Mouse (Mus musculus) C2C12 (cell line): ENCODE measurements around the gene Cdh20. TPM values are rescaled to one million over a fixed set of nuclear protein-coding genes. Genes with fewer than 3 reads are reported as not detected.

ENCODE experiments used
- H3K27me3 ChIP-seq: one replicate; pipeline ENCODE4 v1.6.1; 2011; ENCODE audit not compliant: control insufficient read depth, insufficient read depth, insufficient read length
- H3K36me3 ChIP-seq: one replicate; pipeline ENCODE4 v1.6.1; 2011; ENCODE audit not compliant: control insufficient read depth, insufficient read depth
- H3K4me3 ChIP-seq: one replicate; pipeline ENCODE4 v1.5.1; 2011; ENCODE audit warnings: mild to moderate bottlenecking, control low read depth; ENCODE audit not compliant: poor library complexity, insufficient read depth, severe bottlenecking
- H3K79me2 ChIP-seq: one replicate; pipeline ENCODE4 v1.6.1; 2011; ENCODE audit not compliant: control insufficient read depth, insufficient read depth
- H3K79me3 ChIP-seq: one replicate; pipeline ENCODE4 v1.6.1; 2011; ENCODE audit warnings: low read depth, control low read depth
- H3ac ChIP-seq: one replicate; pipeline ENCODE3; 2011; ENCODE audit warnings: low read depth; ENCODE audit not compliant: control insufficient read depth, insufficient read length
- CEBPB ChIP-seq: IDR thresholded peaks from one replicate; pipeline ENCODE4 v1.6.1; 2011; ENCODE audit warnings: low read depth, mild to moderate bottlenecking, control low read depth, moderate library complexity
- CTCF ChIP-seq: IDR thresholded peaks from one replicate; pipeline ENCODE4 v1.5.1; 2011; ENCODE audit not compliant: control insufficient read depth, insufficient read depth, insufficient read length
- FOSL1 ChIP-seq: IDR thresholded peaks from one replicate; pipeline ENCODE4 v1.8.0; 2011; ENCODE audit warnings: mild to moderate bottlenecking, low read length; ENCODE audit not compliant: poor library complexity, insufficient read depth, severe bottlenecking
- MAX ChIP-seq: IDR thresholded peaks from one replicate; pipeline ENCODE4 v1.6.1; 2011; ENCODE audit warnings: mild to moderate bottlenecking, control low read depth
- MYOD1 ChIP-seq: IDR thresholded peaks from one replicate; pipeline ENCODE4 v1.6.1; 2011; ENCODE audit warnings: low read depth; ENCODE audit not compliant: control insufficient read depth, insufficient read length
- MYOG ChIP-seq: IDR thresholded peaks from one replicate; pipeline ENCODE4 v1.6.1; 2011; ENCODE audit not compliant: control insufficient read depth, insufficient read length; ENCODE audit errors: extremely low read depth
- USF1 ChIP-seq: IDR thresholded peaks from one replicate; pipeline ENCODE4 v1.6.1; 2011; ENCODE audit warnings: low read depth, mild to moderate bottlenecking, control low read depth, moderate library complexity
- polyA plus RNA-seq: library from polyadenylated mRNA; unstranded; fragments of >200 nt; fragmentation: generic; extraction: Trizol; gene quantifications from one replicate; pipeline ENCODE4 v1.2.1, GENCODE M21; 2012; ENCODE audit warnings: missing spikeins

Gene Cdh20
- polyA plus RNA-seq, 1 experiment, result not detected

DNA sequence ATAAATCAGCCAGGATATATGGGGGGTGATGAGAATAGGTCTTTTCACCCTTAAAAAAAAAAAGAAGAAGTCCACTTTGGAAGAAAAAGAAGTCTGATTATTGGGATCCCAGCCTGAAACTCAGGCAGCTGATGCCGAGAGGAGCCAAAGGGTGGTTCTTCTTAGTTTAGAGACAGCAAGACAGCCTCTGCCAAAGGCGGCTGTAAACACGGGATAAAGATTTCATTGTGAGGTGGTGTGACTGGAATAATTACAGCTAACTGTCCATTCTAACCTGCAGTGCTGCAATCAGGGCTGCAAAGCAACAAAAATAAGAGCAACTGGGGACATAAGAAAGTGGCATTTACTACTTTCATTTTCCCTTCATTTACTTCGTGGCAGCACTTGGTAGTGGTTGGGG lies 3.6 kb downstream of the Cdh20 start:
- H3K79me2 ChIP-seq, result no peaks in the 10 kb centered on the region
- TF ChIP-seq USF1 (no peak), CTCF (no peak)
- H3K79me3 ChIP-seq, result no peaks in the 10 kb centered on the region
- H3K4me3 ChIP-seq, result no peak overlapping the region
- H3K27me3 ChIP-seq, result no peaks in the 10 kb centered on the region
- no peak overlapping the region for H3ac ChIP-seq
- no peaks in the 10 kb centered on the region for H3K36me3 ChIP-seq

DNA sequence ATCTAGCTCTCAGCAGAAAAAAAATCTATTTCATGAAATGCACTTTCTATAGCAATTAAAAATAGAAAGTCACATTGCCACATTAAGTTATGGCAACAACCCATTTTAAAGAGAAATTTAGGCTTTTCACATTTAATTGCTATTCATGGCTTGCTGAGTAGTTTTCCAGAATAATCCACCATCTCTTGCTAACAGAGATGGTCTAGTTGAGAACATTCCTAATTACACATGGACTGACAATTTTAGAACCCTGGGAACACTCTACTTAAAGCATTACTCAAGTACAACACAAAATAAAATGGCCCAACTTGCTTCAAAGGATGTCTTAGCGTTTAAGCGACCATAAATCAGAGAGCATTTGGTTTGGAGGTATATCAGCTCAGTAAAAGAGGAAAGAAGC lies 4.9 kb downstream of the Cdh20 start:
- TF ChIP-seq MYOD1, result no peak
- no peak for TF ChIP-seq CTCF
- no peak for TF ChIP-seq MAX
- no peak for TF ChIP-seq MYOG
- no peak for TF ChIP-seq USF1
- no peak for TF ChIP-seq CEBPB
- TF ChIP-seq FOSL1, result no peak
- H3K79me3 ChIP-seq, result no peaks in the 10 kb centered on the region
- H3K79me2 ChIP-seq, result no peaks in the 10 kb centered on the region
- no peaks in the 10 kb centered on the region for H3K27me3 ChIP-seq
- H3ac ChIP-seq, result no peak overlapping the region
- H3K36me3 ChIP-seq, result no peaks in the 10 kb centered on the region
- no peak overlapping the region for H3K4me3 ChIP-seq

DNA sequence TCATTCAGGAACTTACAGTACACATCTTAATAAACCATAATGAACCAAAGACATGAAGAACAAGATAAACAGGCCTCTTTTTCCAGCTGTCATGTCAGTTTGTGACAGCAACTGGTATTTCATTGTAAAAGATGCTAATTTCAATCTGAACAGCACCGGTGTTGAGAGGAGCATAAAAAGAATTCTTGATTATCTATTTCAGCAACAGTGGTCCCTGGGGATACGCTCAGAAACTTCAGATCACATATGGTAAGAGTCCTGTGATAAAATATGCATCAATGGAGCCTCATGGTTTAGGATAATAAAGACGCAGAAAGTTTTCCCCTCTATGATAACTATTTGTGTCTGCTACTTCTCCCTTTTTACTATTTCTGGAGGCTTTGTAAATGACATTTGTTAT lies 25.2 kb downstream of the Cdh20 start:
- Histone ChIP-seq H3K4me3 (no peak overlapping the region), H3ac (no peak overlapping the region), H3K79me2 (no peaks in the 10 kb centered on the region), H3K27me3 (no peaks in the 10 kb centered on the region), H3K36me3 (no peaks in the 10 kb centered on the region), H3K79me3 (no peaks in the 10 kb centered on the region)
- TF ChIP-seq USF1 (no peak), FOSL1 (no peak), CTCF (no peak), MYOG (no peak), MYOD1 (no peak), MAX (no peak), CEBPB (no peak)

DNA sequence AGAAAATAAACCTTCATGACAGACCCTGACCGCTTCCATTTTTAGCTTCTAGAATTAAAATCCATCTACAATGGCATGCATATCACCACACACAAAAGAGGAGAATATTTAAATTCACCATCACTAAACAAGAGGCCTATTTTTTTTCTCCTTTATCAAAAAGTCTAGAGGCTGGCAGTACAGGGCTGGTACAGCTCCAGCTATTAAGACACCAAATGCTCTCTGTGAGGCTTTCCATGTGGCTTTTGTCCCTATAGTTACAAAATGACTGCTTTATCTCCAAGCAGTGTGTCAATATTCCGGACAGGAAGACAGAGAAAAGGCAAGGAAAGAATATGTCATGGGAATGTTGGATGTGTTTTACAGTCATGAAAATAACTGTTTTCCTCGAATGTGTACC lies 27.8 kb downstream of the Cdh20 start:
- Histone ChIP-seq H3ac (no peak overlapping the region), H3K4me3 (no peak overlapping the region), H3K79me2 (no peaks in the 10 kb centered on the region), H3K79me3 (no peaks in the 10 kb centered on the region), H3K36me3 (no peaks in the 10 kb centered on the region), H3K27me3 (no peaks in the 10 kb centered on the region)
- no peak for TF ChIP-seq FOSL1
- TF ChIP-seq MYOG, result no peak
- TF ChIP-seq CTCF, result no peak
- TF ChIP-seq MYOD1, result no peak
- no peak for TF ChIP-seq MAX
- no peak for TF ChIP-seq CEBPB
- TF ChIP-seq USF1, result no peak

DNA sequence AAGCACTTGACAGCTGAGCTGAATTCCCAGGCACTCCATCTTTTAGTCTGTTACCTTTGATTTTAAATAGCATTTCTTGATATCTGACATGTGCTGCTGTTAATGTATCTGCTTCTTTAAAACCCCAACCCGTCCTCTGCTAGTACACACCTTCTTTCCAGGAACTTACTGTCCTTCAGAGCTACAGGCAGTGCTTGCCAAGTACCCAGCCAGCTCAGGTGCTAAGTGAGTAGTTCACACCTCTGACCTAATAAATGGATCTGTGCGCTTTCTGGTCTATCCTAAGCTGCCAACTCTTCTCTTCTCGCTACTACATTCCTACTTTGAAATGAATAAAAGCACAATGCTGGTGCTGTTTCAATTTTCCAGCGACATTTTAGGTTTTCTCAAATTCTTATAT lies 28.8 kb downstream of the Cdh20 start:
- H3K36me3 ChIP-seq, result no peaks in the 10 kb centered on the region
- no peak overlapping the region for H3ac ChIP-seq
- H3K79me2 ChIP-seq, result no peaks in the 10 kb centered on the region
- no peaks in the 10 kb centered on the region for H3K79me3 ChIP-seq
- H3K27me3 ChIP-seq, result no peaks in the 10 kb centered on the region
- no peak overlapping the region for H3K4me3 ChIP-seq
- TF ChIP-seq MAX, result no peak
- TF ChIP-seq CTCF, result no peak
- no peak for TF ChIP-seq FOSL1
- no peak for TF ChIP-seq USF1
- no peak for TF ChIP-seq MYOG
- no peak for TF ChIP-seq CEBPB
- TF ChIP-seq MYOD1, result no peak

- Histone ChIP-seq H3K79me2 (no peaks in the 10 kb centered on the region), H3K79me3 (no peaks in the 10 kb centered on the region), H3K36me3 (no peaks in the 10 kb centered on the region), H3K27me3 (no peaks in the 10 kb centered on the region), H3K4me3 (no peak overlapping the region), H3ac (no peak overlapping the region)
- TF ChIP-seq CEBPB (no peak), MYOG (no peak), MYOD1 (no peak), USF1 (no peak), CTCF (no peak), FOSL1 (no peak)
Observed at GRCm38 (mm10) chr1:104804746-104805145, 36.4 kb downstream of the Cdh20 start.
